Mouse (Mus musculus): Measurements from ENCODE around the gene Gm4707. TPM values are rescaled to one million over a fixed set of nuclear protein-coding genes. Genes with fewer than 3 reads are reported as not detected.
A peak's percentile ranks its signal among the peaks of the same experiment; 100 is the strongest.
"Not testable (repeated sequence)": the region's sequence is repeated elsewhere in the genome, so short reads cannot be mapped to it uniquely, and the experiment has no call there.

Gene Gm4707
- polyA plus RNA-seq, 1 experiment = 5.2 TPM

- not testable (repeated sequence) for H3K27ac ChIP-seq (ENCODE audit: insufficient read depth, low read length); H3K27me3 ChIP-seq (ENCODE audit: control insufficient read depth, insufficient read depth, low read length, poor library complexity, severe bottlenecking); H3K9ac ChIP-seq (ENCODE audit: low read depth, poor library complexity, severe bottlenecking); H3K4me1 ChIP-seq (ENCODE audit: control insufficient read depth, insufficient read depth, low read length); H3K4me3 ChIP-seq (ENCODE audit: low read depth, low read length)
- H3K36me3 ChIP-seq (ENCODE audit: control insufficient read depth, insufficient read depth, low read length, poor library complexity, severe bottlenecking) = peaks cover 14% of the 10 kb centered on the region
- 0 out of 2 replicates have a peak, but pooled peaks have one; percentile 53 for TF ChIP-seq EP300 (IDR thresholded peaks at IDR 0.05; ENCODE audit: insufficient read depth, low read depth, low read length)
- H3K9me3 ChIP-seq (replicated peaks; ENCODE audit: control insufficient read depth, insufficient read depth, low read length, poor library complexity, severe bottlenecking) = peaks cover 17% of the 10 kb centered on the region
Observed at GRCm38 (mm10) chr17:71422502-71422901, 37.2 kb downstream of the Gm4707 start.

- H3K36me3 ChIP-seq (ENCODE audit: control insufficient read depth, insufficient read depth, low read length, poor library complexity, severe bottlenecking) = peaks cover 28% of the 10 kb centered on the region
- not testable (repeated sequence) for H3K4me3 ChIP-seq (ENCODE audit: low read depth, low read length)
Observed at GRCm38 (mm10) chr17:71419448-71419847, 40.3 kb downstream of the Gm4707 start.

GRCm38 (mm10) chr17:71417008-71417407, 42.7 kb downstream of the Gm4707 start:
- no peak overlapping the region for H3K9ac ChIP-seq (ENCODE audit: low read depth, poor library complexity, severe bottlenecking)
- peaks cover 20% of the 10 kb centered on the region for H3K36me3 ChIP-seq (ENCODE audit: control insufficient read depth, insufficient read depth, low read length, poor library complexity, severe bottlenecking)
- peaks cover 2% of the 10 kb centered on the region for H3K4me1 ChIP-seq (ENCODE audit: control insufficient read depth, insufficient read depth, low read length)
- H3K27me3 ChIP-seq (ENCODE audit: control insufficient read depth, insufficient read depth, low read length, poor library complexity, severe bottlenecking) = no peaks in the 10 kb centered on the region
- H3K4me3 ChIP-seq (ENCODE audit: low read depth, low read length) = no peak overlapping the region
- TF ChIP-seq POLR2A (IDR thresholded peaks at IDR 0.05; ENCODE audit: insufficient read depth, low read length) = no peak
- TF ChIP-seq EP300 (IDR thresholded peaks at IDR 0.05; ENCODE audit: insufficient read depth, low read depth, low read length) = no peak
- TF ChIP-seq CTCF (IDR thresholded peaks at IDR 0.05; ENCODE audit: low read depth, low read length) = no peak
- no peak overlapping the region for H3K27ac ChIP-seq (ENCODE audit: insufficient read depth, low read length)
- peaks cover 7% of the 10 kb centered on the region for H3K9me3 ChIP-seq (replicated peaks; ENCODE audit: control insufficient read depth, insufficient read depth, low read length, poor library complexity, severe bottlenecking)

More at GRCm38 (mm10) chr17:71419448-71419847, 40.3 kb downstream of the Gm4707 start:
- H3K9me3 ChIP-seq (replicated peaks; ENCODE audit: control insufficient read depth, insufficient read depth, low read length, poor library complexity, severe bottlenecking) = peaks cover 17% of the 10 kb centered on the region
- H3K9ac ChIP-seq (ENCODE audit: low read depth, poor library complexity, severe bottlenecking); H3K27ac ChIP-seq (ENCODE audit: insufficient read depth, low read length); H3K27me3 ChIP-seq (ENCODE audit: control insufficient read depth, insufficient read depth, low read length, poor library complexity, severe bottlenecking); H3K4me1 ChIP-seq (ENCODE audit: control insufficient read depth, insufficient read depth, low read length): not testable (repeated sequence)

Other genes starting within 250 kb of the Gm4707 start
- 1.2 and 2.6 TPM in 2 replicates for gene Emilin2, start 147.9 kb downstream of the Gm4707 start, polyA plus RNA-seq (2011; ENCODE audit: insufficient read depth, insufficient read length, low read depth, missing spikeins)
- gene Smchd1, start 15.4 kb upstream of the Gm4707 start, polyA plus RNA-seq (2011; ENCODE audit: insufficient read depth, insufficient read length, low read depth, missing spikeins) = 107 and 113 TPM in 2 replicates
- gene Ndc80, start 66.9 kb upstream of the Gm4707 start, polyA plus RNA-seq (2011; ENCODE audit: insufficient read depth, insufficient read length, low read depth, missing spikeins) = 57.2 and 58.6 TPM in 2 replicates
- gene Spdya, start 92.1 kb upstream of the Gm4707 start, polyA plus RNA-seq (2011; ENCODE audit: insufficient read depth, insufficient read length, low read depth, missing spikeins) = not detected in 2 replicates
- gene Wdr43, start 156.0 kb upstream of the Gm4707 start, polyA plus RNA-seq (2011; ENCODE audit: insufficient read depth, insufficient read length, low read depth, missing spikeins) = 217 and 240 TPM in 2 replicates
- gene Togaram2, start 213.3 kb upstream of the Gm4707 start, polyA plus RNA-seq (2011; ENCODE audit: insufficient read depth, insufficient read length, low read depth, missing spikeins) = not detected in 2 replicates